Mouse (Mus musculus): Measurements from ENCODE around the gene Ccm2.

- TF ChIP-seq TBP (conservative IDR thresholded peaks at IDR 0.05; ENCODE audit: low read depth, low read length) = no peak
- no peak for TF ChIP-seq E2F4 (IDR thresholded peaks at IDR 0.05; ENCODE audit: insufficient replicate concordance, low read depth, low read length)
These were observed 56.0 kb downstream of the Ccm2 start for GRCm38 (mm10) chr11:6602662-6603061.
